Mouse (Mus musculus) MEL (cell line): ENCODE results near the gene Cic. TPM values are rescaled to one million over a fixed set of nuclear protein-coding genes. Genes with fewer than 3 reads are reported as not detected.

ENCODE experiments used
- DNase-seq: peaks from one replicate; pipeline ENCODE4 v3.0.0; 2011; ENCODE audit warnings: low read depth, low spot score
- H3K27ac ChIP-seq: 2 replicates; pipeline ENCODE4 v1.5.1; 2012; ENCODE audit warnings: low read depth, mild to moderate bottlenecking, control low read depth, low read length, moderate library complexity; ENCODE audit not compliant: control insufficient read depth
- H3K27me3 ChIP-seq, 2 experiments: fragments of 150-350 bp in 1 of 2; sonication (generic) in 1 of 2; 2 replicates each; pipeline ENCODE4 v1.6.1; 2012; ENCODE audit warnings: low read length in 2 of 2, mild to moderate bottlenecking in 2 of 2, improper control_type of control experiment in 1 of 2, moderate library complexity in 1 of 2; ENCODE audit not compliant: insufficient read depth in 2 of 2, control insufficient read depth in 1 of 2
- H3K36me3 ChIP-seq, 2 experiments: 2 replicates each; pipeline ENCODE4 v1.6.1; 2012 to 2014; ENCODE audit warnings: low read length in 2 of 2, improper control_type of control experiment in 1 of 2, inconsistent platforms in 1 of 2, mild to moderate bottlenecking in 1 of 2; ENCODE audit not compliant: insufficient read depth in 2 of 2, control insufficient read depth in 1 of 2
- H3K4me1 ChIP-seq, 2 experiments: fragments of 150-350 bp in 1 of 2; sonication (generic) in 1 of 2; 2 replicates each; pipeline ENCODE4 v1.6.1; 2012; ENCODE audit warnings: low read length in 2 of 2, improper control_type of control experiment in 1 of 2, mild to moderate bottlenecking in 1 of 2; ENCODE audit not compliant: insufficient read depth in 2 of 2, control insufficient read depth in 1 of 2
- H3K4me3 ChIP-seq, 2 experiments: fragments of 150-350 bp in 1 of 2; sonication (generic) in 1 of 2; 2 replicates each; pipeline ENCODE4 v1.5.1; 2012; ENCODE audit warnings: low read depth in 2 of 2, low read length in 2 of 2, mild to moderate bottlenecking in 2 of 2, moderate library complexity in 2 of 2, control low read depth in 1 of 2, improper control_type of control experiment in 1 of 2; ENCODE audit not compliant: control insufficient read depth in 1 of 2, insufficient read depth in 1 of 2
- H3K79me2 ChIP-seq: 2 replicates; pipeline ENCODE4 v1.6.1; 2012; ENCODE audit warnings: mild to moderate bottlenecking, low read length, moderate library complexity; ENCODE audit not compliant: control insufficient read depth, poor library complexity, insufficient read depth
- H3K9ac ChIP-seq: 2 replicates; pipeline ENCODE4 v1.6.1; 2012; ENCODE audit warnings: low read depth, mild to moderate bottlenecking, control low read depth, low read length, moderate library complexity; ENCODE audit not compliant: control insufficient read depth, poor library complexity, severe bottlenecking
- H3K9me3 ChIP-seq: fragments of 150-350 bp; sonication (generic); replicated peaks from 2 replicates; pipeline ENCODE4 v1.6.1; 2012; ENCODE audit warnings: mild to moderate bottlenecking, low read length, improper control_type of control experiment, moderate library complexity; ENCODE audit not compliant: insufficient read depth
- BHLHE40 ChIP-seq: IDR thresholded peaks from 2 replicates; pipeline ENCODE4 v1.6.1; 2012; ENCODE audit warnings: low read depth, mild to moderate bottlenecking, inconsistent platforms, low read length, improper control_type of control experiment, borderline replicate concordance
- CHD1 ChIP-seq: IDR thresholded peaks from 2 replicates; pipeline ENCODE4 v1.6.1; 2012; ENCODE audit warnings: low read depth, mild to moderate bottlenecking, inconsistent platforms, low read length, improper control_type of control experiment
- CHD2 ChIP-seq: IDR thresholded peaks from 2 replicates; pipeline ENCODE4 v1.6.1; 2011; ENCODE audit warnings: low read length, improper control_type of control experiment
- E2F4 ChIP-seq: IDR thresholded peaks from 2 replicates; pipeline ENCODE4 v1.6.1; 2011; ENCODE audit warnings: low read depth, low read length, improper control_type of control experiment, borderline replicate concordance
- ELF1 ChIP-seq: IDR thresholded peaks from 2 replicates; pipeline ENCODE4 v1.6.1; 2014; ENCODE audit warnings: low read depth, mild to moderate bottlenecking, inconsistent platforms, low read length, improper control_type of control experiment, moderate library complexity
- EP300 ChIP-seq, 2 experiments: IDR thresholded peaks; 2 replicates each; pipeline ENCODE4 v1.6.1; 2011; ENCODE audit warnings: improper control_type of control experiment in 2 of 2, low read length in 2 of 2, low read depth in 1 of 2, mild to moderate bottlenecking in 1 of 2
- ETS1 ChIP-seq: IDR thresholded peaks from 2 replicates; pipeline ENCODE4 v1.6.1; 2012; ENCODE audit warnings: low read depth, mild to moderate bottlenecking, inconsistent platforms, low read length, improper control_type of control experiment, moderate library complexity
- HCFC1 ChIP-seq: IDR thresholded peaks from 2 replicates; pipeline ENCODE4 v1.6.1; 2012; ENCODE audit warnings: low read depth, mild to moderate bottlenecking, inconsistent platforms, low read length, improper control_type of control experiment, moderate library complexity
- JUND ChIP-seq: IDR thresholded peaks from 2 replicates; pipeline ENCODE4 v1.6.1; 2011; ENCODE audit warnings: low read depth, mild to moderate bottlenecking, improper control_type of control experiment, low read length
- KAT2A ChIP-seq: conservative IDR thresholded peaks from 2 replicates; pipeline ENCODE4 v1.6.1; 2012; ENCODE audit warnings: low read depth, low read length, improper control_type of control experiment, inconsistent platforms
- MAFK ChIP-seq: IDR thresholded peaks from 2 replicates; pipeline ENCODE4 v1.6.1; 2011; ENCODE audit warnings: low read depth, mild to moderate bottlenecking, low read length, improper control_type of control experiment, borderline replicate concordance
- MAZ ChIP-seq: IDR thresholded peaks from 2 replicates; pipeline ENCODE4 v1.6.1; 2012; ENCODE audit warnings: low read depth, mild to moderate bottlenecking, inconsistent platforms, low read length, improper control_type of control experiment
- MXI1 ChIP-seq: IDR thresholded peaks from 2 replicates; pipeline ENCODE4 v1.6.1; 2011; ENCODE audit warnings: mild to moderate bottlenecking, low read depth, low read length, improper control_type of control experiment
- MYB ChIP-seq: IDR thresholded peaks from 2 replicates; pipeline ENCODE4 v1.6.1; 2011; ENCODE audit warnings: mild to moderate bottlenecking, low read depth, low read length, improper control_type of control experiment
- NRF1 ChIP-seq: IDR thresholded peaks from 2 replicates; pipeline ENCODE4 v1.6.1; 2014; ENCODE audit warnings: low read depth, mild to moderate bottlenecking, inconsistent platforms, low read length, improper control_type of control experiment, moderate library complexity; ENCODE audit not compliant: poor library complexity, insufficient read depth, severe bottlenecking
- POLR2A ChIP-seq, 2 experiments: IDR thresholded peaks; 2 replicates each; pipeline ENCODE4 v1.6.1; 2011 to 2012; ENCODE audit warnings: low read length in 2 of 2, mild to moderate bottlenecking in 2 of 2, control low read depth in 1 of 2, improper control_type of control experiment in 1 of 2, low read depth in 1 of 2, moderate library complexity in 1 of 2; ENCODE audit not compliant: control insufficient read depth in 1 of 2, insufficient read depth in 1 of 2, poor library complexity in 1 of 2
- POLR2AphosphoS2 ChIP-seq: IDR thresholded peaks from 2 replicates; pipeline ENCODE4 v1.6.1; 2011; ENCODE audit warnings: low read length, improper control_type of control experiment
- POLR2AphosphoS5 ChIP-seq: IDR thresholded peaks from 2 replicates; pipeline ENCODE4 v1.6.1; 2012; ENCODE audit warnings: low read depth, borderline replicate concordance, mild to moderate bottlenecking, inconsistent platforms, low read length, moderate library complexity, mixed read lengths
- RCOR1 ChIP-seq: IDR thresholded peaks from 2 replicates; pipeline ENCODE4 v1.6.1; 2012; ENCODE audit warnings: low read depth, mild to moderate bottlenecking, inconsistent platforms, low read length, improper control_type of control experiment
- SIN3A ChIP-seq: IDR thresholded peaks from 2 replicates; pipeline ENCODE4 v1.6.1; 2012; ENCODE audit warnings: low read length, improper control_type of control experiment, inconsistent platforms
- SMC3 ChIP-seq: IDR thresholded peaks from 2 replicates; pipeline ENCODE4 v1.6.1; 2011; ENCODE audit warnings: low read depth, low read length, improper control_type of control experiment
- USF1 ChIP-seq: IDR thresholded peaks from 2 replicates; pipeline ENCODE4 v1.6.1; 2014; ENCODE audit warnings: low read depth, mild to moderate bottlenecking, inconsistent platforms, low read length, improper control_type of control experiment, moderate library complexity
- USF2 ChIP-seq, 2 experiments: IDR thresholded peaks; 2 replicates each; pipeline ENCODE4 v1.6.1; 2011 to 2012; ENCODE audit warnings: improper control_type of control experiment in 2 of 2, low read length in 2 of 2, borderline replicate concordance in 1 of 2, inconsistent platforms in 1 of 2, low read depth in 1 of 2, mild to moderate bottlenecking in 1 of 2; ENCODE audit not compliant: insufficient read depth in 1 of 2
- ZMIZ1 ChIP-seq: IDR thresholded peaks from 2 replicates; pipeline ENCODE4 v1.6.1; 2012; ENCODE audit warnings: low read depth, mild to moderate bottlenecking, inconsistent platforms, low read length, improper control_type of control experiment, moderate library complexity
- ZNF384 ChIP-seq: IDR thresholded peaks from 2 replicates; pipeline ENCODE4 v1.6.1; 2012; ENCODE audit warnings: low read depth, mild to moderate bottlenecking, inconsistent platforms, low read length, improper control_type of control experiment
- polyA plus RNA-seq, 2 experiments: library from polyadenylated mRNA; stranded (reverse) in 1 of 2; unstranded in 1 of 2; fragments of >175 nt in 1 of 2; fragments of >200 nt in 1 of 2; gene quantifications; 2 replicates each; pipeline versions ENCODE4 v1.2.1 to v1.2.4; 2012; ENCODE audit warnings: low replicate concordance in 2 of 2, low read depth in 1 of 2; ENCODE audit not compliant: insufficient read length in 2 of 2, insufficient read depth in 1 of 2, missing spikeins in 1 of 2
- total RNA-seq: library from RNA; depleted of rRNA; stranded (reverse); fragments of 300-350 nt; gene quantifications from 2 replicates; pipeline ENCODE4 v1.2.3, GENCODE M21; 2012

The Cic gene
- total and polyA plus RNA-seq, 3 experiments, result 56.6 to 157 (median 157) TPM

- TF ChIP-seq USF2 (IDR thresholded peaks at IDR 0.05; ENCODE audit: borderline replicate concordance in 1 of 2, insufficient read depth in 1 of 2, low read depth in 1 of 2, low read length in 2 of 2) (no peak), KAT2A (no peak), POLR2AphosphoS2 (no peak; the same call in 1 of the 2 replicates), NRF1 (no peak), SMC3 (no peak), BHLHE40 (no peak), MAFK (no peak), ZNF384 (no peak), ZMIZ1 (no peak), CHD1 (no peak), USF1 (no peak), ELF1 (no peak), JUND (no peak), SIN3A (peak; percentile 30; the same call in 1 of the 2 replicates), HCFC1 (peak; percentile 7; the same call in 1 of the 2 replicates), ETS1 (0 out of 2 replicates have a peak, but pooled peaks have one; percentile 8), MAZ (no peak), MXI1 (peak; percentile 43), EP300 (IDR thresholded peaks at IDR 0.05; ENCODE audit: low read depth in 1 of 2, low read length in 2 of 2) (0 out of 4 replicates have a peak, but pooled peaks of 1 of the 2 experiments have one; percentile 4), E2F4 (no peak), MYB (no peak), RCOR1 (no peak; the same call in 1 of the 2 replicates), POLR2A (IDR thresholded peaks at IDR 0.05; ENCODE audit: control insufficient read depth in 1 of 2, insufficient read depth in 1 of 2, low read depth in 1 of 2, low read length in 2 of 2, poor library complexity in 1 of 2) (peak in 1 of 2 experiments; percentile 3; a peak in 1 of 4 replicates), POLR2AphosphoS5 (no peak), CHD2 (no peak)
- H3K79me2 ChIP-seq, result peaks cover 32% of the 10 kb centered on the region
- peak overlapping the region; percentile 35 for H3K27ac ChIP-seq
- H3K9ac ChIP-seq, result peak overlapping the region; percentile 73
- H3K4me1 ChIP-seq, result peaks cover 0 to 7% of the 10 kb centered on the region in 2 experiments; a peak in 3 of 4 replicates
- DNase-seq, result peak; percentile 72
- H3K36me3 ChIP-seq, result peaks cover 0 to 2% of the 10 kb centered on the region in 2 experiments; a peak in 2 of 4 replicates
- H3K27me3 ChIP-seq, result no peaks in the 10 kb centered on the region
- no peaks in the 10 kb centered on the region for H3K9me3 ChIP-seq
- peak overlapping the region; percentile 58 to 99 for H3K4me3 ChIP-seq
Observed at GRCm38 (mm10) chr7:25251071-25251791, 16.3 kb upstream of the Cic start.
